Mouse (Mus musculus) forebrain, embryonic 15.5 days (tissue): Measurements from ENCODE around the gene Kdm8. TPM values are rescaled to one million over a fixed set of nuclear protein-coding genes. Genes with fewer than 3 reads are reported as not detected.

ENCODE experiments used
- ATAC-seq: fragments of 200-750 bp; cut with Nextera tagmentation; replicated peaks from 2 replicates; pipeline ENCODE4 v1.8.0; 2017; ENCODE audit warnings: mild to moderate bottlenecking, moderate TSS enrichment, moderate library complexity
- H3K27ac ChIP-seq: fragments of 300-500 bp; sonication (generic); replicated peaks from 2 replicates; pipeline ENCODE4 v1.5.1; 2015; ENCODE audit warnings: mild to moderate bottlenecking, inconsistent platforms
- H3K27me3 ChIP-seq: fragments of 300-500 bp; sonication (generic); 2 replicates; pipeline ENCODE4 v1.6.1; 2015; ENCODE audit warnings: inconsistent platforms
- H3K36me3 ChIP-seq: fragments of 300-500 bp; sonication (generic); 2 replicates; pipeline ENCODE4 v1.6.1; 2015; ENCODE audit warnings: mild to moderate bottlenecking, inconsistent platforms
- H3K4me1 ChIP-seq: fragments of 300-500 bp; sonication (generic); 2 replicates; pipeline ENCODE4 v1.6.1; 2015; ENCODE audit warnings: inconsistent platforms
- H3K4me2 ChIP-seq: fragments of 300-500 bp; sonication (generic); replicated peaks from 2 replicates; pipeline ENCODE4 v1.6.1; 2015; ENCODE audit warnings: mild to moderate bottlenecking, inconsistent platforms
- H3K4me3 ChIP-seq: fragments of 300-500 bp; sonication (generic); 2 replicates; pipeline ENCODE4 v1.5.1; 2015; ENCODE audit warnings: mild to moderate bottlenecking, inconsistent platforms
- H3K9ac ChIP-seq: fragments of 300-500 bp; sonication (generic); replicated peaks from 2 replicates; pipeline ENCODE4 v1.6.1; 2015; ENCODE audit warnings: mild to moderate bottlenecking, inconsistent platforms
- H3K9me3 ChIP-seq: fragments of 300-500 bp; sonication (generic); 2 replicates; pipeline ENCODE4 v1.6.1; 2016; ENCODE audit warnings: inconsistent platforms
- WGBS: fragments of 180-500 bp; shearing (Covaris S2); methylation state at CpG from one replicate; pipeline ENCODE4 v1.1.7; 2015; ENCODE audit warnings: mixed read lengths; 5-methylcytosine and 5-hydroxymethylcytosine counted together
- polyA plus RNA-seq: library from polyadenylated mRNA; unstranded; fragments of >200 nt; fragmentation: Nextera tagmentation; extraction: Ambion mirVana; gene quantifications from 2 replicates; pipeline ENCODE4 v1.2.1, GENCODE M21; 2015

The Kdm8 gene
- 5.0 and 6.3 TPM in 2 replicates for polyA plus RNA-seq

DNA sequence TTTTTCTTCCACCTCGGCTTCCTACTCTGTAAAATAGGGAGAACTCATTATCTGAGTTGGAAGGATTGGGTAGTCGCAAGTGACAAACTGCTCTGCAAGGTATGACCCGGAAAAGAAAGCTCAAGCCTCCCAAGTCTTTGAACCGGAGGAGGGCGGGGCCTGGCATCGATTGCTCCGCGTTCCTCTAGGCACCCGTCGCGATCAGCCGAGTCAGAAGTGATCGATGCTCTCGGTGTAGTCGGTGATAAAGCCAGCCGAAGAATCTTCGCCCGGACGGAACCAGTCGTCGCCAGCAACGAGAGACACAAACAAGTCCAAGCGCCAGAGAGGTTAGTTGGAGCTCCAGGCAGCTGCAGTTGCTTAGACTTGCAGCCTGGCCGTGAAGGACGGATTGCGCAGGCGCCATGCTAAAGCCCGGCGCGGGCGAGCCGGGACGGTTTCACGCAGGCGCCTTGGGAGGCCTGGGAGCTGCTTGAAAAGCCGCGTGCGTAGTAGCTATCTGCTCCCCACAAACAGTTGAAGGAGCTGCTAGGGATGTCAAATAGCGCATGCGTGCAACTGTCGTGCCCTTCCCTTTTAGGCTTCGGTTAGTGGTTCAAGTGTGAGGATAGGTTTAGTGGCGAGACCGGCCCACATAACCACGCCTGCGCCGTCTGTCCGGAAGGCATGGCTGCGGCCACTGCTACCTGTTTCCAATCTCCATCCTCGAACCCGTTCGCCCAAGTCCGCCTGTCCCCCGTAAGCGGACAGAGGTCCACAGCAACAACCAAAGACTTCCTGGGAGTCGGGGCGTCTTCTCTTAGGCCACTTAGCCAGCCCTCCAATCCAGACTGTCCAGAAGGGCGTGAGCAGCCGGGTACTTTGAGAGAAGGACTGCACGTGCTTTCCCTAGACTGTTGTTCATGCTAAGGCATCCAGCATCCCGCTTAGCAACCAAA, at the start of gene Kdm8:
TSS of gene Kdm8 (plus strand) at position 213 of the 938 bp plus-strand sequence.
- WGBS: 2% methylated on average over 61 of the region's 61 CpGs

DNA sequence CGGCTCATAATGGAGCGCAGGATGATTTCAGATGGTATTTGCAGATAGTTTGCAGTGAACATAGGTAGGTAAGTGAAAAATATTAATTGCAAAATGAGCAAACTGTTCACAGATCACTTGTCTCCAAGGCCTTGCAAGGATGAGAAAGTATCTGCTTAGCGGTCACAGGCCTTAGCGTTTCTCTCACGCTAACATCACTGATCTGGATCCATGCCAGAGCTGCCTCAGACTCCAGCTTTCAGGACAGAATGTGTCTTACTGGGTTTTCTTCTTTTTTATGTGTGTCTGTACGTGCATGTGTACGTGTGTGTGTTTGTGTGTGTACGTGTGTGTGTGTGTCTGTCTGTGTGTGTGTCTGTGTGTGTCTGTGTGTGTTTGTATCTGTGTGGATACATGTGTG, 46.4 kb upstream of the Kdm8 start:
- H3K27ac ChIP-seq: no peak overlapping the region
- no peaks in the 10 kb centered on the region for H3K9me3 ChIP-seq
- H3K27me3 ChIP-seq: peaks cover 5% of the 10 kb centered on the region; the same call in 1 of the 2 replicates
- WGBS: 77% methylated on average over 8 of the region's 8 CpGs
- no peaks in the 10 kb centered on the region for H3K36me3 ChIP-seq
- no peak overlapping the region for H3K4me3 ChIP-seq
- ATAC-seq: no peak
- peaks cover 8% of the 10 kb centered on the region for H3K4me1 ChIP-seq
- no peak overlapping the region for H3K4me2 ChIP-seq
- no peak overlapping the region for H3K9ac ChIP-seq

More for the DNA sequence above, at the start of gene Kdm8:
- H3K4me3 ChIP-seq: peak within 1 kb of the TSS; percentile 72
- no peaks in the 10 kb centered on the region for H3K36me3 ChIP-seq
- ATAC-seq: peak; percentile 98
- peak within 1 kb of the TSS; percentile 99 for H3K27ac ChIP-seq
- no peaks in the 10 kb centered on the region for H3K27me3 ChIP-seq
- peak within 1 kb of the TSS; percentile 71 for H3K9ac ChIP-seq
- H3K9me3 ChIP-seq: no peaks in the 10 kb centered on the region
- H3K4me2 ChIP-seq: peak within 1 kb of the TSS; percentile 66
- H3K4me1 ChIP-seq: peaks cover 18% of the 10 kb centered on the region

DNA sequence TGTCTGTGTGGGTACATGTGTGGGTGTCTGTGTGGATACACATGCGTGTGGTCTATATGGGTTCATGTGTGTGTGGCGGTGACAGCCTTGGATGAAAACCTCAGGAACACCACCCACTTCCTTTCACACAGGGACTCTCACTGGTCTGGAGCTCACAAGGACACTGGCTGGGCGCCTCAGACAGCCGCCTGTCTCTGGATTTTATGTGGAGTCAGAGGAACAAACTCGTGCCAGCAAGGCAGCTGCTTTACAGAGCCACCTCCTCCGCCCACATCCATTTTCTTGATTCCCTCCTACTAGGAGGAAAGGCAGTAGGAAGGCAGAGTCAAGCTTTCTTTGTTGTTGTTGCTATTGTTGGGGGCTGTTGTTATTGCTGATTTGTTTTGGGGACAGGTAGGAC, 45.8 kb upstream of the Kdm8 start:
- Histone ChIP-seq H3K9me3 (no peaks in the 10 kb centered on the region), H3K9ac (no peak overlapping the region), H3K36me3 (no peaks in the 10 kb centered on the region), H3K27ac (no peak overlapping the region), H3K4me1 (peaks cover 6% of the 10 kb centered on the region; the same call in 1 of the 2 replicates), H3K4me2 (no peak overlapping the region), H3K27me3 (peaks cover 5% of the 10 kb centered on the region; the same call in 1 of the 2 replicates), H3K4me3 (no peak overlapping the region)
- WGBS: 59% methylated on average over 6 of the region's 6 CpGs
- ATAC-seq: no peak

DNA sequence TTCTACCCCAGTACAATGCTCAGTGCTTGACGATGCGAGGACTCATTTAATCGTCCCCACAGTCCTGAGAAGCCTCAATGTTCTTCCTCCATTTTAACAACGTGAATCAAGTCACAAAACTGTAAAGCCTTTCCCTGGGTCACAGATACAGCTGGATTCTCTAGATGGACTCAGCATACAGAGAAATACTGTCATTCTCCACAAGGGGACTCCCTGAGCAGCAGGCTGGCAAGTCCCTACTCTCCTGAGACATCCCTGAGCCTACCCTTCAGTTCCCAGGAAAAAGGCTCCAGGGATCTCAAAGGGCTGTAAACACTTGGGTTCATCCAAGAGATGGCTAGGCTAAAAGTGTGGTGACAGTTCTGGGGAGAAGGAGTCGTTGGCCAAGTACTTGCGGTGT, 37.3 kb upstream of the Kdm8 start:
- Histone ChIP-seq H3K36me3 (no peaks in the 10 kb centered on the region), H3K4me3 (no peak overlapping the region), H3K4me2 (no peak overlapping the region), H3K27me3 (no peaks in the 10 kb centered on the region), H3K9me3 (no peaks in the 10 kb centered on the region), H3K27ac (no peak overlapping the region), H3K9ac (no peak overlapping the region), H3K4me1 (no peaks in the 10 kb centered on the region)
- WGBS: 84% methylated on average over 6 of the region's 6 CpGs
- no peak for ATAC-seq

DNA sequence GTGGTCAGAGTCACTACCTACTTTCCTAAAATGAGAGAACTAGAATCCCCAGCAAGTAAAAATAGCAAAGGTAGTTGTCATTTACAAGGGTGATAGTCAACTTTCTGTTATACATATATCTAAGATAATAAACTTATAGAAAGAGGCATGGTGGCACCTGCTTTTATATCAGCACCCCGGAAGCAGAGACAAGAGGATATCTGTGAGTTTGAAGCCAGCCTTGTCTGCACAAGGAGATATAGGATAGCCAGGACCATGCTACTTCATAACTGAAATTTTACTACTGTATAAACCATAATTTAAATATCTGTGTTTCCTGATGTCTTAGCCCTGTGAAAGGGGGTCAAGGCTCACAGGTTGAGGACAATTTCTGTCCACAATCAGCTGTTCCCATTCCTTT, 29.4 kb upstream of the Kdm8 start:
- no peak overlapping the region for H3K27ac ChIP-seq
- H3K27me3 ChIP-seq: no peaks in the 10 kb centered on the region
- no peak overlapping the region for H3K9ac ChIP-seq
- no peaks in the 10 kb centered on the region for H3K4me1 ChIP-seq
- H3K36me3 ChIP-seq: no peaks in the 10 kb centered on the region
- H3K4me2 ChIP-seq: no peak overlapping the region
- no peaks in the 10 kb centered on the region for H3K9me3 ChIP-seq
- 98% methylated on average over 1 of the region's 1 CpGs for WGBS
- no peak for ATAC-seq
- H3K4me3 ChIP-seq: no peak overlapping the region

DNA sequence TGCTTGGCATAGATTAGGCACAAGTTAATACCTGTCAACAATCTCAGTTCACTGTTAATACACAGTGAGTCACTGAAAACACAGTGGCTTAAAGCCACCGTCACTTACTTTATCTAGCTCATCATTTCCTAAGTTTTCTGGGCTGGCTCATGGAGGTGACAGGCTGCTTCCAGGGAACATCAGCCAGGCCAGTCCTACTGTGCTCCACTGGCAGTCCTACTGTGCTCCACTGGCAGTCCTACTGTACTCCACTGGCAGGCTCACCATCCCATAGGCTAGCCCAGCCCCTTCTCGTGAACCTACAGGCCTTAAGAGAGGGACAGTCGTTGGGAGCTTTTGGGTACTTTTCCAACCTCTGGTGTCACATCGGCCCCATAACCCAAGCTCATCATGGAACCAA, 28.7 kb upstream of the Kdm8 start:
- H3K36me3 ChIP-seq: no peaks in the 10 kb centered on the region
- H3K9me3 ChIP-seq: no peaks in the 10 kb centered on the region
- H3K9ac ChIP-seq: no peak overlapping the region
- 87% methylated on average over 4 of the region's 4 CpGs for WGBS
- H3K4me3 ChIP-seq: no peak overlapping the region
- no peak overlapping the region for H3K4me2 ChIP-seq
- no peaks in the 10 kb centered on the region for H3K27me3 ChIP-seq
- no peak overlapping the region for H3K27ac ChIP-seq
- ATAC-seq: no peak
- H3K4me1 ChIP-seq: no peaks in the 10 kb centered on the region

DNA sequence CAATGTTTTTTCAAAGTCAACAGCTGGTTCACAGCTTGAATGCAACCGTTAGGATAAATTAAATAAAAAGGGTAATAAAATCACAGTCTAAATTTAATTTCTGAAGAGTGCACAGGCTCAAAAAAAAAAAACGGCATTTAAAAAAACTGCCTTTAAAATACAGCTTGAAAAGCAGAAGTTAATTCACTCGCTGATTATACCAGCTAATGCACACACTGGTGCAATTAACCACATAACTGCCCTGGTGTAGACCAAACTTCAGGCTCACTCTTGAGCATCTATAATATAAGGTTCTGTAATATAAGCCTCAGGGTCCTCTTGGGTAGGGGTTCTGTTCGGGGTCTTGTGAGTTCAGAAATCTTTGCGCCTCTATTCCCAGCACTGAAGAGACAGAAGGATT, 27.7 kb upstream of the Kdm8 start:
- ATAC-seq: no peak
- Histone ChIP-seq H3K4me3 (no peak overlapping the region), H3K27me3 (no peaks in the 10 kb centered on the region), H3K9ac (no peak overlapping the region), H3K27ac (no peak overlapping the region), H3K36me3 (no peaks in the 10 kb centered on the region), H3K9me3 (no peaks in the 10 kb centered on the region), H3K4me2 (no peak overlapping the region), H3K4me1 (no peaks in the 10 kb centered on the region)
- 76% methylated on average over 5 of the region's 5 CpGs for WGBS

DNA sequence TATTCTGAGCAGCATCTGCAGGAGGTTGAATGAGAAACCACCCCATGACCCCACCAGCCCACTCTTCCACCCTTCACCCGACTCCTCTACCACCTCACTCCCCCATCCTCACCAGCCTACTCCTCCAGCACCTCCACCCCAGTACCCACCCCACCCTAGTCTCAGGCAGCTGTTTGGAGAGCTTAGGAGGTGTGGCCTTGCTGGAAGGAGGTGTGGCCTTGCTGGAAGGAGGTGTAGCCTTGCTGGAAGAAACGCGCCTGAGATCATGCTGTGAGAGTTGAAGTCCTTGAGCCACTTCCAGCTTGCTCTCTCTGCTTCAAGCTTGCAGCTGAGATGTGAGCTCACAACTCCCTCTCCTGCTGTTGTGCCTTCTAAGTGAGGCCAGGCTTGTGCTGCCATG, 26.1 kb upstream of the Kdm8 start:
- H3K27me3 ChIP-seq: no peaks in the 10 kb centered on the region
- no peaks in the 10 kb centered on the region for H3K4me1 ChIP-seq
- H3K9ac ChIP-seq: no peak overlapping the region
- ATAC-seq: no peak
- H3K27ac ChIP-seq: no peak overlapping the region
- H3K4me3 ChIP-seq: no peak overlapping the region
- no peaks in the 10 kb centered on the region for H3K9me3 ChIP-seq
- H3K4me2 ChIP-seq: no peak overlapping the region
- H3K36me3 ChIP-seq: no peaks in the 10 kb centered on the region
- WGBS: 30% methylated on average over 3 of the region's 3 CpGs

DNA sequence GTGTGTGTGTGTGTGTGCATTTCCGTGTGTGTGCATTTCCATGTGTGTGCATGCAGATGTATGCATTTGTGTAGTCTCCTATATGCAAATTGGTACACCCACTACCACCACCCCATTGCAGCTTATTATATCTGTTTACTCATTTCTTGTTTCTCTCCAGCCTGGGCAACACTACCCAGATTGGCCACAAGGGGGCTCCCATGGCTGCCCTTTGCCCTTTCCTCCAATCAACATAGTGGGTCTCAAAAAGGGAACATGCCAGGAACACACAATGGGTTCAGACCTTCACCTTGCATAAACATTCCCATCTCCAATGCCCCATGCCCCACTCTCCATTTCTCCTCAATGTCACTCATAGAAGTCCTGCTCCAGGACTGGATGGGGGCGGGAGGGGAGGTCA, 24.3 kb upstream of the Kdm8 start:
- no peak for ATAC-seq
- no peak overlapping the region for H3K27ac ChIP-seq
- H3K9ac ChIP-seq: no peak overlapping the region
- H3K36me3 ChIP-seq: no peaks in the 10 kb centered on the region
- H3K9me3 ChIP-seq: no peaks in the 10 kb centered on the region
- no peaks in the 10 kb centered on the region for H3K27me3 ChIP-seq
- no peaks in the 10 kb centered on the region for H3K4me1 ChIP-seq
- WGBS: 70% methylated on average over 2 of the region's 2 CpGs
- H3K4me2 ChIP-seq: no peak overlapping the region
- no peak overlapping the region for H3K4me3 ChIP-seq

DNA sequence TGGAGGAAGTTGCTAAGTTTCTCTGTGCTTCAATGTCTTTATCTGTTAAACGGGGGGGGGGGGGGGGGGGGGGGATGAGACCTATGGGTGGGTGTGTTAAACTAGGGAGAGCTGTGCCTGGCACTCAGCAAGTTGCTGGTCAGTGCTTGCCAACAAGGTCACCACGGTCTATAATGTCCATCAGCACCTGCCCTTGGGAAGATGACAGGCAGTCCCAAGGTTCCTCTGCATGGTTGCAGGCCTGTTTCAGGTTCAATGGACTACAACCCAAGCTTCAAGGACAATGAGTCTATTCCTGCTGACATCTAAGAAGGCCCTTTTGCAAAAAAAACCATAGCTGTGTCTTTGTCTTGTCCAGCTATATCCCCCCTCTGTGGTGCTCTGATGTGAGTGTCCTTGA, 22.6 kb upstream of the Kdm8 start:
- no peak overlapping the region for H3K27ac ChIP-seq
- ATAC-seq: no peak

DNA sequence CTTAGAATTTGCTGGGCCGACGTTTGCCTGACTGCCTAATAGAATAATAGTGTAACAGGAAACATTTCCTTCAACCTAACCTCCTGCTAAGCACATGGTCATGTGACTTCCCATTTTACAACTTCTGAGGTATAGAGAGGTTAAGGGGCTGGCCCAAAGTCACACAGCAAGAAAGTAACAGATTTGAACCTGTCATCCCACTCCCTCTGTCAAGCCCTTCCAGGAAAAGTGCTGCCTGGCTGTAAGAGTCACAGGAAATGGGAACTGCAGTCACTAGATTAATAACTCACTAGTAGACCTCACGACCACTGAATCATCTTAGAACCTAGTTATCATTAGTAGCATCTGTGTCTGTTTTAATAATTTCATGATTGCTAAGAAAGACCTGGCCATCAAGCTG, 21.4 kb upstream of the Kdm8 start:
- Histone ChIP-seq H3K27me3 (no peaks in the 10 kb centered on the region), H3K4me3 (no peak overlapping the region), H3K27ac (no peak overlapping the region), H3K9me3 (no peaks in the 10 kb centered on the region), H3K9ac (no peak overlapping the region), H3K36me3 (no peaks in the 10 kb centered on the region), H3K4me1 (no peaks in the 10 kb centered on the region), H3K4me2 (no peak overlapping the region)
- no peak for ATAC-seq
- WGBS: 76% methylated on average over 3 of the region's 3 CpGs

More for the DNA sequence above, 22.6 kb upstream of the Kdm8 start:
- Histone ChIP-seq H3K4me2 (no peak overlapping the region), H3K9ac (no peak overlapping the region), H3K36me3 (no peaks in the 10 kb centered on the region), H3K27me3 (no peaks in the 10 kb centered on the region), H3K9me3 (no peaks in the 10 kb centered on the region), H3K4me1 (no peaks in the 10 kb centered on the region), H3K4me3 (no peak overlapping the region)
- 60% methylated on average over 2 of the region's 2 CpGs for WGBS

DNA sequence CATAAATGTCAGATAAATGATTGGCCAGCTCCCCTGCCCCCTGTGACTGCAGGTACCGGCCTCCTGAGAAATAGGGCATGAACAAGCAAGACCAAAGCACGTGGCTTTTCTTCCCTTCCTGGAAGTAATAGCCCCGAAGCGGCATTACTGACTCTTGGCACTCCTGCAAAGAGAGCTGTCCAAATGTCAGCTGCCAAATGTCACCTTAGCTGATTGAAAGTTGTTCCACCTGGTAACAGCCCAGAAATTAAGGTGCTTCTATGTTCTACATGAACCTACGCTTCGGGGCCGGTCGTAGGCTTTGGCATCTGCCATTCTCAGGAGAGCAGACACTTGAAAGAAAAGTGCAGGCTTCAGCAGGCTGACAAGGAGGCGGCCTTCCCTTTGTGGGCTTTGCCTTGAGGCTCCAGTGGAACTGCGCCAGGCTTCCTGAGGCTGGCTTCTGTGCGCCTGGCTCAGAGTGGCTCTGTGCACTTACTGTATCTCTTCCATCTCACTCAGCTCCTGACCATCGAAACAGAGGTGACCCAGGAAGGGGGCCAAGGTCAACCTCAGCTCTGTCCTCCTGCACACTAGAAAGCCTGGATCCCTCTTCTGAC, 16.9 kb upstream of the Kdm8 start:
- ATAC-seq: no peak
- WGBS: 68% methylated on average over 12 of the region's 12 CpGs
- no peak overlapping the region for H3K4me3 ChIP-seq
- no peaks in the 10 kb centered on the region for H3K36me3 ChIP-seq
- H3K9ac ChIP-seq: no peak overlapping the region
- no peak overlapping the region for H3K4me2 ChIP-seq
- H3K4me1 ChIP-seq: no peaks in the 10 kb centered on the region
- H3K9me3 ChIP-seq: no peaks in the 10 kb centered on the region
- no peaks in the 10 kb centered on the region for H3K27me3 ChIP-seq
- H3K27ac ChIP-seq: no peak overlapping the region
